Mouse (Mus musculus) forebrain, embryonic 14.5 days (tissue): Measurements from ENCODE around the gene Sat2. TPM values are rescaled to one million over a fixed set of nuclear protein-coding genes. Genes with fewer than 3 reads are reported as not detected.
A peak's percentile ranks its signal among the peaks of the same experiment; 100 is the strongest.

ENCODE experiments used
- ATAC-seq: fragments of 200-750 bp; cut with Nextera tagmentation; 2 replicates; pipeline ENCODE4 v1.8.0; 2017; ENCODE audit warnings: mild to moderate bottlenecking, moderate library complexity
- DNase-seq: peaks from one replicate; pipeline ENCODE4 v3.0.0-alpha.2; 2015; ENCODE audit warnings: low spot score
- H3K27ac ChIP-seq: fragments of 300-500 bp; sonication (generic); 2 replicates; pipeline ENCODE4 v1.5.1; 2014; ENCODE audit warnings: low read depth, mild to moderate bottlenecking, control low read depth, low read length, moderate library complexity
- H3K27me3 ChIP-seq: fragments of 300-500 bp; sonication (generic); replicated peaks from 2 replicates; pipeline ENCODE4 v1.6.1; 2014; ENCODE audit warnings: low read length, control low read depth, mixed read lengths; ENCODE audit not compliant: control insufficient read depth, insufficient read depth
- H3K36me3 ChIP-seq: fragments of 300-500 bp; sonication (generic); 2 replicates; pipeline ENCODE4 v1.6.1; 2014; ENCODE audit warnings: low read length, control low read depth; ENCODE audit not compliant: control insufficient read depth, insufficient read depth
- H3K4me1 ChIP-seq: fragments of 300-500 bp; sonication (generic); 2 replicates; pipeline ENCODE4 v1.6.1; 2014; ENCODE audit warnings: antibody characterized with exemption, low read length, control low read depth; ENCODE audit not compliant: control insufficient read depth, insufficient read depth
- H3K4me2 ChIP-seq: fragments of 300-500 bp; sonication (generic); 2 replicates; pipeline ENCODE4 v1.6.1; 2014; ENCODE audit warnings: mild to moderate bottlenecking, control low read depth, low read length
- H3K4me3 ChIP-seq: fragments of 300-500 bp; sonication (generic); 2 replicates; pipeline ENCODE4 v1.5.1; 2014; ENCODE audit warnings: low read depth, low read length, control low read depth
- H3K9ac ChIP-seq: fragments of 300-500 bp; sonication (generic); 2 replicates; pipeline ENCODE4 v1.6.1; 2014; ENCODE audit warnings: mild to moderate bottlenecking, low read length, control low read depth, moderate library complexity
- H3K9me3 ChIP-seq: fragments of 300-500 bp; sonication (generic); replicated peaks from 2 replicates; pipeline ENCODE4 v1.6.1; 2016; ENCODE audit warnings: low read length, control low read depth, mixed read lengths; ENCODE audit not compliant: control insufficient read depth
- WGBS: fragments of 180-500 bp; shearing (Covaris S2); extraction: QIAGEN DNeasy Blood & Tissue Kit; methylation state at CpG from one replicate; pipeline ENCODE4 v1.1.7; 2014; 5-methylcytosine and 5-hydroxymethylcytosine counted together
- polyA plus RNA-seq: library from polyadenylated mRNA; unstranded; fragments of >200 nt; fragmentation: Nextera tagmentation; extraction: Ambion mirVana; gene quantifications from 2 replicates; pipeline ENCODE4 v1.2.1, GENCODE M21; 2014

Gene Sat2
- polyA plus RNA-seq, 1 experiment from 2014 or later: 18.2 TPM

GRCm38 (mm10) chr11:69656617-69657461, 35.0 kb downstream of the Sat2 start:
- Histone ChIP-seq H3K9ac (no peak overlapping the region), H3K36me3 (peaks cover 64% of the 10 kb centered on the region), H3K4me2 (no peak overlapping the region), H3K27ac (peak overlapping the region; percentile 39; the same call in 1 of the 2 replicates), H3K4me1 (0 out of 2 replicates have a peak, but pooled peaks cover 4% of the 10 kb centered on the region), H3K4me3 (no peak overlapping the region), H3K9me3 (no peaks in the 10 kb centered on the region), H3K27me3 (no peaks in the 10 kb centered on the region)
- ATAC-seq: no peak
- WGBS: 81% methylated on average over 10 of the region's 10 CpGs
- peak; percentile 82 for DNase-seq

- Histone ChIP-seq H3K4me3 (no peak overlapping the region), H3K9ac (no peak overlapping the region), H3K36me3 (peaks cover 58% of the 10 kb centered on the region), H3K27ac (no peak overlapping the region), H3K4me1 (0 out of 2 replicates have a peak, but pooled peaks cover 4% of the 10 kb centered on the region), H3K4me2 (no peak overlapping the region), H3K27me3 (no peaks in the 10 kb centered on the region), H3K9me3 (no peaks in the 10 kb centered on the region)
- ATAC-seq: no peak
- 85% methylated on average over 15 of the region's 15 CpGs for WGBS
- no peak for DNase-seq
These were observed 35.6 kb downstream of the Sat2 start for GRCm38 (mm10) chr11:69657462-69657881.

GRCm38 (mm10) chr11:69661221-69661881, 39.5 kb downstream of the Sat2 start:
- Histone ChIP-seq H3K27ac (peak overlapping the region; percentile 96; the same call in 1 of the 2 replicates), H3K36me3 (peaks cover 56% of the 10 kb centered on the region), H3K9me3 (no peaks in the 10 kb centered on the region), H3K4me1 (peaks cover 9% of the 10 kb centered on the region; the same call in 1 of the 2 replicates), H3K4me2 (peak overlapping the region; percentile 59), H3K27me3 (no peaks in the 10 kb centered on the region), H3K4me3 (peak overlapping the region; percentile 49), H3K9ac (peak overlapping the region; percentile 66; the same call in 1 of the 2 replicates)
- ATAC-seq (no peak), DNase-seq (no peak)
- WGBS: 77% methylated on average over 3 of the region's 3 CpGs

- H3K9me3 ChIP-seq: no peaks in the 10 kb centered on the region
- ATAC-seq: peak; percentile 97
These were observed 40.6 kb downstream of the Sat2 start, which contains the start of gene Mpdu1 for GRCm38 (mm10) chr11:69662213-69662966. TSS of gene Mpdu1 (minus strand) at chr11:69662642.

GRCm38 (mm10) chr11:69662967-69663671, 41.3 kb downstream of the Sat2 start:
- Histone ChIP-seq H3K27me3 (no peaks in the 10 kb centered on the region), H3K4me3 (peak overlapping the region; percentile 49), H3K36me3 (peaks cover 56% of the 10 kb centered on the region), H3K4me2 (peak overlapping the region; percentile 59), H3K4me1 (peaks cover 9% of the 10 kb centered on the region; the same call in 1 of the 2 replicates), H3K9ac (peak overlapping the region; percentile 66), H3K27ac (peak overlapping the region; percentile 96), H3K9me3 (no peaks in the 10 kb centered on the region)
- DNase-seq (no peak), ATAC-seq (no peak; the same call in none of the 2 replicates)
- WGBS: 71% methylated on average over 13 of the region's 13 CpGs

More at GRCm38 (mm10) chr11:69662213-69662966, 40.6 kb downstream of the Sat2 start, which contains the start of gene Mpdu1:
- no peaks in the 10 kb centered on the region for H3K27me3 ChIP-seq
- DNase-seq: peak; percentile 99
- H3K4me1 ChIP-seq: peaks cover 9% of the 10 kb centered on the region; the same call in 1 of the 2 replicates
- H3K36me3 ChIP-seq: peaks cover 56% of the 10 kb centered on the region
- peak within 1 kb of the TSS; percentile 66 for H3K9ac ChIP-seq
- peak within 1 kb of the TSS; percentile 96 for H3K27ac ChIP-seq
- peak within 1 kb of the TSS; percentile 59 for H3K4me2 ChIP-seq
- H3K4me3 ChIP-seq: peak within 1 kb of the TSS; percentile 49
- under 1% methylated on average over 48 of the region's 48 CpGs for WGBS

GRCm38 (mm10) chr11:69663795-69664194, 42.0 kb downstream of the Sat2 start:
- Histone ChIP-seq H3K36me3 (peaks cover 56% of the 10 kb centered on the region), H3K27ac (no peak overlapping the region)

GRCm38 (mm10) chr11:69664841-69665240, 43.0 kb downstream of the Sat2 start:
- ATAC-seq (no peak), DNase-seq (no peak)
- H3K36me3 ChIP-seq: peaks cover 62% of the 10 kb centered on the region
- WGBS: 92% methylated on average over 7 of the region's 7 CpGs
- no peak overlapping the region for H3K9ac ChIP-seq
- H3K27ac ChIP-seq: no peak overlapping the region
- H3K4me3 ChIP-seq: no peak overlapping the region
- no peak overlapping the region for H3K4me2 ChIP-seq
- no peaks in the 10 kb centered on the region for H3K9me3 ChIP-seq
- peaks cover 17% of the 10 kb centered on the region for H3K4me1 ChIP-seq
- no peaks in the 10 kb centered on the region for H3K27me3 ChIP-seq

More at GRCm38 (mm10) chr11:69663795-69664194, 42.0 kb downstream of the Sat2 start:
- no peaks in the 10 kb centered on the region for H3K9me3 ChIP-seq
- H3K4me3 ChIP-seq: no peak overlapping the region
- DNase-seq: no peak
- H3K27me3 ChIP-seq: no peaks in the 10 kb centered on the region
- ATAC-seq: no peak
- H3K4me1 ChIP-seq: peaks cover 9% of the 10 kb centered on the region; the same call in 1 of the 2 replicates
- 85% methylated on average over 6 of the region's 6 CpGs for WGBS
- no peak overlapping the region for H3K9ac ChIP-seq
- no peak overlapping the region for H3K4me2 ChIP-seq

GRCm38 (mm10) chr11:69665457-69665960, 43.7 kb downstream of the Sat2 start:
- H3K27ac ChIP-seq: no peak overlapping the region
- H3K27me3 ChIP-seq: no peaks in the 10 kb centered on the region
- H3K9ac ChIP-seq: no peak overlapping the region
- no peak overlapping the region for H3K4me3 ChIP-seq
- ATAC-seq: no peak
- H3K9me3 ChIP-seq: no peaks in the 10 kb centered on the region
- H3K36me3 ChIP-seq: peaks cover 69% of the 10 kb centered on the region
- no peak for DNase-seq
- peaks cover 22% of the 10 kb centered on the region for H3K4me1 ChIP-seq
- no peak overlapping the region for H3K4me2 ChIP-seq
- WGBS: 80% methylated on average over 9 of the region's 9 CpGs
